Mouse (Mus musculus) frontal cortex, postnatal 10 days (tissue): ENCODE results near the gene Msantd4.
A peak's percentile ranks its signal among the peaks of the same experiment; 100 is the strongest.
"Not testable (repeated sequence)": the region's sequence is repeated elsewhere in the genome, so short reads cannot be mapped to it uniquely, and the experiment has no call there.

Experiments used
- DNase-seq, 2 experiments: peaks; one replicate each; pipeline ENCODE4 v3.0.0; 2022; ENCODE audit warnings: low spot score in 2 of 2, mixed read lengths in 1 of 2

Gene Msantd4

DNA sequence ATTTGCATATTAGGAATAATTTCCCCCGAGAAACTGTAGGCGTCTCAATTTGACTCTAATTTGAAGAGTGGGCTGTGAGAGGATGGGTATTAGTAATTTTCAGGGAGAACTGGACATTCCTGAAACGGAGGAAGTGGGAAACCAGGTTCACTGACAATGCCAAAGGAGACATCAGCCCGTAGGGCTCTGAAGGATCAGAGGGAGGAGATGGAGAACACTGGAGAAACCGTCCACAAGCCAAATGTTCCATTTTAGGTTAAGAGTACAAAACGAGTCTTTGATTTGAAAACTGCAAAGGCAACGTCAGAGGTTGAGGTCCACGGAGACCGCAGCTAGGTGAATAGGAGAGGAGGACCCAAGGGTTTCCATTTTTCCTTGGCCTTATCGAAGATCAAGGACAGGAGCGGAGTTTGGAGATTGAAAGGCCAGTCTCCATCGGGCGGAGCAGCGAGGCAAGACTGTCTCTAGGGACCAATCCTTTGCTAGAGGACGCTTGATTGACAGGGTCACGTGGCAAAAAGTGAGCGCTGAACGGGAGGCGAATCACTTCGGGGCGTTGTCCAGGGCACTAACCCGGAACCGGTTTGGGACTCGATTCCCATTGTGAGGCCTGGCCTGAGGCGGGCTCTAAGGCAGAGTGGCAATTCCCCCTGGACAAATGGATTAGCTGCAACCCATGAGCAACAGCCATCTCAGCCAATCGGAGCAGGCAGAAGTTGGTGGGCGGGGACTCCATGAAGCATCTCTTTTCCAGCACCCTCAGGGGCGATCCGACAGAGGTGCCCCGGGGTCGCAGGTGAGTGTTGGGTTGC, at the start of gene Msantd4:
Gene Msantd4, plus strand, starts transcription at position 735 of the 812 bp plus-strand sequence.
- DNase-seq, result peak; percentile 98 to 99

DNA sequence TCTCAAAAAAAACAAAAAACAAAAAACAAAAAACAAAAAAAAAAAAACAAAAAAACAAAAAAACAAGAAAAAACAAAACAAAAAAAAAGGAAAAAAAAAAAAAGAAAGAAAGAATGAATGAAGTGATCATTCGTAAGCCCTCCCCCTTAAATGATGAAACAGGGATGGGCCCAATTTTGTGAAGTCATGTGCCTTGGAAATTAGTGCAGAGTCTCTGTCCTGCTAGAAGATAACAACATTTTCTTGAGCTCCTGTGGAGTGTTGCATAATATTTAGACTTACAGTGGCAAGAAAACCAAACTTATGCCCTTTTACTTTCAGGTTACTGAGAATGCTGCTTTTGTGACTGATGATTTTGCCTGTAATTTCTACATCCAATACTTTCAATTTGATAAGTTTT, 23.2 kb upstream of the Msantd4 start:
- no peak for DNase-seq

GRCm38 (mm10) chr9:4376640-4377120, 318 bp downstream of the Msantd4 start:
- DNase-seq, result no peak

GRCm38 (mm10) chr9:4400801-4401200, 24.4 kb downstream of the Msantd4 start:
- not testable (repeated sequence) for DNase-seq
